Mouse (Mus musculus) lung, embryonic 15.5 days (tissue): Measurements from ENCODE around the gene Gm973. TPM values are rescaled to one million over a fixed set of nuclear protein-coding genes. Genes with fewer than 3 reads are reported as not detected.
A peak's percentile ranks its signal among the peaks of the same experiment; 100 is the strongest.

ENCODE experiments used
- ATAC-seq: fragments of 200-750 bp; cut with Nextera tagmentation; 2 replicates; pipeline ENCODE4 v1.8.0; 2017; ENCODE audit warnings: moderate number of reproducible peaks, borderline replicate concordance; ENCODE audit not compliant: low FRiP score, low TSS enrichment; ENCODE audit errors: extremely low read depth
- H3K27ac ChIP-seq: fragments of 300-500 bp; sonication (generic); 2 replicates; pipeline ENCODE4 v1.5.1; 2015; ENCODE audit warnings: moderate library complexity, mild to moderate bottlenecking, inconsistent platforms
- H3K27me3 ChIP-seq: fragments of 300-500 bp; sonication (generic); 2 replicates; pipeline ENCODE4 v1.6.1; 2015; ENCODE audit warnings: inconsistent platforms
- H3K36me3 ChIP-seq: fragments of 300-500 bp; sonication (generic); 2 replicates; pipeline ENCODE4 v1.6.1; 2015; ENCODE audit warnings: inconsistent platforms
- H3K4me1 ChIP-seq: fragments of 300-500 bp; sonication (generic); 2 replicates; pipeline ENCODE4 v1.6.1; 2015; ENCODE audit warnings: inconsistent platforms
- H3K4me2 ChIP-seq: fragments of 300-500 bp; sonication (generic); 2 replicates; pipeline ENCODE4 v1.6.1; 2015; ENCODE audit warnings: inconsistent platforms, mild to moderate bottlenecking, moderate library complexity
- H3K4me3 ChIP-seq: fragments of 300-500 bp; sonication (generic); 2 replicates; pipeline ENCODE4 v1.5.1; 2015; ENCODE audit warnings: mild to moderate bottlenecking, inconsistent platforms
- H3K9ac ChIP-seq: fragments of 300-500 bp; sonication (generic); 2 replicates; pipeline ENCODE4 v1.6.1; 2015; ENCODE audit warnings: inconsistent platforms
- H3K9me3 ChIP-seq: fragments of 300-500 bp; sonication (generic); 2 replicates; pipeline ENCODE4 v1.6.1; 2016; ENCODE audit warnings: inconsistent platforms
- WGBS: fragments of 180-500 bp; shearing (Covaris S2); methylation state at CpG from one replicate; pipeline ENCODE4 v1.1.7; 2015; 5-methylcytosine and 5-hydroxymethylcytosine counted together
- polyA plus RNA-seq: library from polyadenylated mRNA; unstranded; fragments of >200 nt; fragmentation: Nextera tagmentation; extraction: Ambion mirVana; gene quantifications from 2 replicates; pipeline ENCODE4 v1.2.1, GENCODE M21; 2015

Gm973 gene
- polyA plus RNA-seq, 1 experiment from 2014 or later = 0.86 TPM

GRCm38 (mm10) chr1:59651201-59651819 is 135.2 kb downstream of the Gm973 start:
- Histone ChIP-seq H3K4me2 (no peak overlapping the region), H3K9me3 (no peaks in the 10 kb centered on the region), H3K4me3 (no peak overlapping the region), H3K36me3 (peaks cover 36% of the 10 kb centered on the region; the same call in 1 of the 2 replicates), H3K9ac (no peak overlapping the region), H3K27me3 (no peaks in the 10 kb centered on the region), H3K27ac (no peak overlapping the region), H3K4me1 (no peaks in the 10 kb centered on the region)
- WGBS = 92% methylated on average over 3 of the region's 3 CpGs
- no peak for ATAC-seq

GRCm38 (mm10) chr1:59653243-59653911 is 137.3 kb downstream of the Gm973 start:
- 84% methylated on average over 3 of the region's 3 CpGs for WGBS
- no peaks in the 10 kb centered on the region for H3K4me1 ChIP-seq

GRCm38 (mm10) chr1:59656244-59657171 is 140.4 kb downstream of the Gm973 start:
- no peak; the same call in 1 of the 2 replicates for ATAC-seq
- Histone ChIP-seq H3K4me1 (no peaks in the 10 kb centered on the region), H3K36me3 (peaks cover 16% of the 10 kb centered on the region; the same call in 1 of the 2 replicates), H3K4me2 (no peak overlapping the region), H3K27ac (0 out of 2 replicates have a peak overlapping the region, but pooled peaks have one; percentile 47), H3K4me3 (no peak overlapping the region), H3K9ac (no peak overlapping the region), H3K9me3 (no peaks in the 10 kb centered on the region), H3K27me3 (no peaks in the 10 kb centered on the region)
- 55% methylated on average over 7 of the region's 7 CpGs for WGBS

More at GRCm38 (mm10) chr1:59653243-59653911, 137.3 kb downstream of the Gm973 start:
- Histone ChIP-seq H3K36me3 (peaks cover 27% of the 10 kb centered on the region; the same call in 1 of the 2 replicates), H3K9ac (no peak overlapping the region), H3K9me3 (no peaks in the 10 kb centered on the region), H3K4me2 (no peak overlapping the region), H3K4me3 (no peak overlapping the region), H3K27me3 (no peaks in the 10 kb centered on the region), H3K27ac (no peak overlapping the region)
- no peak for ATAC-seq

- Histone ChIP-seq H3K4me2 (no peak overlapping the region), H3K36me3 (0 out of 2 replicates have a peak, but pooled peaks cover 3% of the 10 kb centered on the region), H3K4me3 (no peak overlapping the region), H3K9me3 (no peaks in the 10 kb centered on the region), H3K4me1 (peaks cover 2% of the 10 kb centered on the region), H3K27ac (no peak overlapping the region), H3K9ac (no peak overlapping the region), H3K27me3 (no peaks in the 10 kb centered on the region)
- no peak for ATAC-seq
- 74% methylated on average over 3 of the region's 3 CpGs for WGBS
These were observed 147.5 kb downstream of the Gm973 start for GRCm38 (mm10) chr1:59663456-59664135.

GRCm38 (mm10) chr1:59668871-59669270 is 152.8 kb downstream of the Gm973 start:
- Histone ChIP-seq H3K27me3 (no peaks in the 10 kb centered on the region), H3K9me3 (no peaks in the 10 kb centered on the region), H3K9ac (0 out of 2 replicates have a peak overlapping the region, but pooled peaks have one; percentile 16), H3K4me1 (peaks cover 15% of the 10 kb centered on the region), H3K36me3 (no peaks in the 10 kb centered on the region), H3K4me3 (no peak overlapping the region), H3K4me2 (peak overlapping the region; percentile 68; the same call in 1 of the 2 replicates), H3K27ac (no peak overlapping the region)
- WGBS = 90% methylated on average over 2 of the region's 2 CpGs
- ATAC-seq = no peak

- peak; percentile 13 for ATAC-seq
- Histone ChIP-seq H3K4me2 (peak overlapping the region; percentile 68), H3K27me3 (no peaks in the 10 kb centered on the region), H3K27ac (peak overlapping the region; percentile 92), H3K9me3 (no peaks in the 10 kb centered on the region), H3K4me1 (peaks cover 15% of the 10 kb centered on the region), H3K4me3 (peak overlapping the region; percentile 88), H3K9ac (peak overlapping the region; percentile 97), H3K36me3 (no peaks in the 10 kb centered on the region; the same call in 1 of the 2 replicates)
- 0% methylated on average over 34 of the region's 54 CpGs for WGBS
These were observed 154.0 kb downstream of the Gm973 start for GRCm38 (mm10) chr1:59669962-59670630.

- H3K9ac ChIP-seq = peak within 1 kb of the TSS; percentile 97
- peak within 1 kb of the TSS; percentile 92 for H3K27ac ChIP-seq
- ATAC-seq = peak; percentile 93
- H3K4me1 ChIP-seq = peaks cover 15% of the 10 kb centered on the region
- H3K36me3 ChIP-seq = no peaks in the 10 kb centered on the region; the same call in 1 of the 2 replicates
- H3K9me3 ChIP-seq = no peaks in the 10 kb centered on the region
- under 1% methylated on average over 36 of the region's 36 CpGs for WGBS
- peak within 1 kb of the TSS; percentile 88 for H3K4me3 ChIP-seq
- peak within 1 kb of the TSS; percentile 68 for H3K4me2 ChIP-seq
- no peaks in the 10 kb centered on the region for H3K27me3 ChIP-seq
These were observed 154.6 kb downstream of the Gm973 start, which contains the start of gene Sumo1 for GRCm38 (mm10) chr1:59670641-59671168. Gene Sumo1, minus strand, starts transcription at chr1:59670834.

GRCm38 (mm10) chr1:59673661-59674060 is 157.6 kb downstream of the Gm973 start:
- no peaks in the 10 kb centered on the region for H3K9me3 ChIP-seq
- no peak overlapping the region for H3K27ac ChIP-seq
- H3K4me1 ChIP-seq = peaks cover 12% of the 10 kb centered on the region
- no peaks in the 10 kb centered on the region; the same call in 1 of the 2 replicates for H3K36me3 ChIP-seq
- no peak overlapping the region for H3K4me3 ChIP-seq
- no peaks in the 10 kb centered on the region for H3K27me3 ChIP-seq
- WGBS = 96% methylated on average over 2 of the region's 2 CpGs
- ATAC-seq = no peak
- H3K4me2 ChIP-seq = no peak overlapping the region
- H3K9ac ChIP-seq = no peak overlapping the region

GRCm38 (mm10) chr1:59683926-59684818 is 168.1 kb downstream of the Gm973 start:
- peak overlapping the region; percentile 62 for H3K4me2 ChIP-seq
- peaks cover 3% of the 10 kb centered on the region; the same call in 1 of the 2 replicates for H3K27me3 ChIP-seq
- H3K9ac ChIP-seq = peak overlapping the region; percentile 30
- peak overlapping the region; percentile 88 for H3K4me3 ChIP-seq
- H3K36me3 ChIP-seq = no peaks in the 10 kb centered on the region
- peak; percentile 27 for ATAC-seq
- peaks cover 21% of the 10 kb centered on the region for H3K4me1 ChIP-seq
- H3K27ac ChIP-seq = peak overlapping the region; percentile 62
- H3K9me3 ChIP-seq = no peaks in the 10 kb centered on the region
- WGBS = 7% methylated on average over 11 of the region's 11 CpGs
